ENCODE assay signal across 9 mouse cellular contexts in genomic region chr7:90067961-90068665, GRCm38 (mm10).
DNase-seq lines count a peak whose midpoint lies in the region; TF ChIP-seq lines count a peak whose summit lies in the region.
"Had no signal": no experiment of that assay in that cellular context is flagged by ENCODE, and none has a peak within 500 bp of the region (broad histone marks: within the 10 kb centered on the region; RNA-seq: fewer than 3 reads in every experiment).

No protein-coding gene starts in this region.

- H3K36me3 ChIP-seq in kidney, adult 2 months (ENCODE audit: control insufficient read depth, insufficient read depth, low read length) = no peaks in the 10 kb centered on the region
- H3K36me3 ChIP-seq: heart, embryonic 13.5 days had no signal

- DNase-seq in kidney, adult 2 months = peak; percentile 48
- no peak for DNase-seq in kidney, adult 18-20 months
- peak; percentile 50 for DNase-seq in MEL-GATA-1-ER (ENCODE audit: extremely low read depth, low read depth)
- peak; percentile 40 to 53 for DNase-seq in heart, postnatal 36 days
- DNase-seq in monocyte, adult 2 months (ENCODE audit: low read depth in 1 of 2, low spot score in 2 of 2) = peak; percentile 46 to 52
- DNase-seq in cerebellum, adult 18-20 months = no peak
- no peak for DNase-seq in embryo, embryonic 9.5 days (ENCODE audit: extremely low spot score)
- no peak for DNase-seq in right cerebral cortex, postnatal 25 days

- 84% methylated on average over 3 of the region's 3 CpGs for WGBS in kidney, adult 2 months

- H3K27ac ChIP-seq in kidney, adult 2 months (ENCODE audit: insufficient read depth, low read depth, low read length) = no peak overlapping the region
- H3K27ac ChIP-seq: heart, embryonic 13.5 days had no signal

- H3K4me1 ChIP-seq in kidney, adult 2 months (ENCODE audit: control insufficient read depth, insufficient read depth, low read length) = peaks cover 10% of the 10 kb centered on the region; the same call in 1 of the 2 replicates

- H3K4me3 ChIP-seq in kidney, adult 2 months (ENCODE audit: insufficient read depth, low read depth, low read length) = no peak overlapping the region
- H3K4me3 ChIP-seq: heart, embryonic 13.5 days had no signal

- TF ChIP-seq CTCF in kidney, adult 2 months (conservative IDR thresholded peaks at IDR 0.05; ENCODE audit: insufficient read depth, insufficient read length, low read depth, low read length) = no peak

- TF ChIP-seq POLR2A in kidney, adult 2 months (IDR thresholded peaks at IDR 0.05; ENCODE audit: low read depth, low read length) = no peak

- intact Hi-C loops in heart, postnatal 36 days (cut with DNase I) = no loop called here

- no peaks in the 10 kb centered on the region; the same call in 1 of the 2 replicates for H3K27me3 ChIP-seq in kidney, adult 2 months (replicated peaks; ENCODE audit: control insufficient read depth, insufficient read depth, low read length)
- H3K27me3 ChIP-seq: heart, embryonic 13.5 days had no signal

Comparison
In these comparisons a context has a peak if more than half of its experiments do, and no peak if none do; other contexts are left out.
1. DNase-seq: peak in kidney, adult 2 months (single experiment), MEL-GATA-1-ER (single experiment), heart, postnatal 36 days (2 of 2) and monocyte, adult 2 months (2 of 2); none in kidney, adult 18-20 months (single experiment), cerebellum, adult 18-20 months (0 of 2), embryo, embryonic 9.5 days (single experiment) and right cerebral cortex, postnatal 25 days (single experiment).